Mouse (Mus musculus) mesoderm, embryonic 11.5 days (tissue): ENCODE data around the gene Nol12.

Source experiments
- DNase-seq: peaks from one replicate; pipeline ENCODE4 v3.0.0-alpha.2; 2012; ENCODE audit warnings: low read depth, low spot score

Nol12 gene

GRCm38 (mm10) chr15:78934784-78935320 is at the start of gene Nol12:
Gene Nol12 (plus strand): TSS chr15:78934933.
- peak; percentile 91 for DNase-seq

- DNase-seq = no peak
Observed at GRCm38 (mm10) chr15:78889401-78889853, 45.3 kb upstream of the Nol12 start.

DNA sequence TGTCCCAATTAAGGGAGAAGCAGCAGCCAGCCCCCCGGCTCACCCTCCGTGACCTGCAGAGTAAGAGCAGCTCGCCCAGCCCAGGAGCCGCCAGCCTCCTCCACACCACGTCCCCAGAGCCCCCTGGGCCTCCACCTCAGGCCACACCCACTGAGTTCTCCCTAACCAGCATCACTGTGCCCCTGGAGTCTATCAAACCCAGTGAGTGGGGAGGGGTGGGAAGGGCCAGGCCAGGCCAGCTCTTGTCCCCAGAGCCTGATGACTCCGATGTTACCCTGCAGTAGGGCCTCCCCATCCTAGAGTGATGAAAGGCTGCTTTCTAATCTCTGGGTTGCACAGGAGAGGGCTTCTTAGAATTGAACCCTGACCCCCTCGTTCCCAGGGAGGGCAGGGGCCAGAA is 42.3 kb upstream of the Nol12 start:
- no peak for DNase-seq

DNA sequence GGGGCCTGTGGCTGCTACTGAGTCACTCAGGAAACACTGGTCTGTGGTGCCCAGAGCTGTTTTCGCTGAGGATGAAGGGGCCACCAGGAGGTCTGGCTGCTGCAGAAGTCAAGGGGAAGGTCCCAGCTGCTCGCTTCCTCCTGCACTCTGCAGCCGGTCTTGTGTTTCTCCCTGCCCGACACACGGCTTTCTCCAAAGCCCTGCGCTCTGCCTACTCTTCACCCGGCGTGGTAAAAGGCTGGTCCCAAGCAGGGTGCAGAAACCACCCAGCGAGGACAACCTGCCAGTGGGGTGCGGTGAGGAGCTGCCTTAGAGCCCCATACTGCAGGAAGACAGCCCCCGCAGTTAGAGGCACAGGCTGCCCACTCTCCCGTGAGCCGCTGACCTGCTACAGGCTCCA is 40.0 kb upstream of the Nol12 start:
- DNase-seq = no peak

DNA sequence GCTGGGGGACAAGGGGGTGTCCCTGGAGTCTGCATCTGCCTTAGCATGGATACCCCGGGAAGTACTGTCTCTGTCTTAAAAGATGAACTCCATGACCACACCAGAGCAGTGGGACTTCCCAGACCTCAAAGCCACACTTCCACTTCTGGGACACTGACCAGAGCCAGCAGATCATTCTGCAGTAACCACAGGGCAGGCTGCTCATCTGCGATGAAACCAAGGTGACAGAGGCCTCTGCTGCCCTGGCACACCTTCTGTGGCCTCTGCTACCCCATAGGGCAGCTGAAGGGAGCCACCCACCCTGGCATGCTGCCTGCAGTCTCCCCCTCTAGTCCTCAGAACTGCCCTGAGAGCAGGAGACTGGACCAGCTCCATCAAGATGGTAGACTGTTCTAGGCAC is 39.0 kb upstream of the Nol12 start:
- DNase-seq = no peak

DNA sequence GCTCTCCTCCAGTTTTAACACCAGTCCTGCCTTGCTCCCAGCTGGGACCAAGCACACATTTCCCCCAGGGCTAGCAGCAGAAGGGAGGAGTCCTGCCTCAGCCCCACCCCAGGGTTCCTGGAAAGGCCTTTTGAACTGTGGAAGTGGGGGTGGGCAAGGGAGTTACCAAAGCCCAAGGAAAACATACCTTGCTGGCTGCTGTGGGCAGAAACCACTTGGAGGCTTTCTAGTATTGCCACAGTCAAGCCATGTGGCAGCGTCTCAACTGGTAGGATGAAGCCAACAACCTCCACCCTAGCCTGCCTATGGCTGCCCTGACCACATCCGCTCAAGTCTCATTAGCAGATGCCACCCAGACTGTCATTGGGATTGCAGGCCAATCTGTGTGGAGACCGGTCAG is 38.6 kb upstream of the Nol12 start:
- no peak for DNase-seq

DNA sequence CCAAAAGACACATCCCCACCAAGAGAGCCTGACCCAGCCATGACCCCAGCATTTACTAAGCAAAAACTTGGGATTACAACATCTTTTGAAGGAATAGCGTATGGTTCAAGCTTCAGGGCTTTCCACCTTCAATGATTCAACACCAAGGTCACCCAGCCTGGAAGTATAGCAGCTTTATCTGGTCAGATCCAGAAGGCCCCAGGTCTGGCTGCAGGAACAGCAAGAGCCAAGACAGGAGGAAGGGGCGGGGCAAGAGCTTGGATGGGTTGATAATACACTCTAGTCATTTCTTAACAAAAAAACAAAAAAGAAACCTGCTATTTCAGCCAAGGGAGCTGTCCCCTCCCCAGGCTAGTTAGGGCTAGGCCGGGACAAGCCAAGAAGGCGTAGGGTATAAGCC is 37.2 kb upstream of the Nol12 start:
- no peak for DNase-seq

- DNase-seq = no peak
Observed at GRCm38 (mm10) chr15:78898507-78899001, 36.2 kb upstream of the Nol12 start.

DNA sequence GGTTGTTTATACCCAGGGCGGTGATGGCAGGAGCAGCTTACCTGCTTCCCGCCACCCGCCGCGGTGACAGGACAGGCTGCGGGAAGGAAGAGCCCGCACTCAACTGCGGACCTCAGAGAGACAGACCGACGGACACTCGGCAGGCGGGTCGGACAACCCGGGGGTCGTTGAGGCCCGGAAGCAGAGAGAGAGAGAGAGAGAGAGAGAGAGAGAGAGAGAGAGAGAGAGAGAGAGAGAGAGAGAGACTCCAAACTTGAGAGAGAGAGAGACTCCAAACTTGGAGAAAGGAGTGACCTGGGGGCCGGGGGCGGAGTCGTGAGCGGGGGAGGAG is 35.4 kb upstream of the Nol12 start, which contains the start of gene Gm49510:
TSS of gene Gm49510 (plus strand) at position 259 of the 331 bp plus-strand sequence.
- DNase-seq = no peak

DNA sequence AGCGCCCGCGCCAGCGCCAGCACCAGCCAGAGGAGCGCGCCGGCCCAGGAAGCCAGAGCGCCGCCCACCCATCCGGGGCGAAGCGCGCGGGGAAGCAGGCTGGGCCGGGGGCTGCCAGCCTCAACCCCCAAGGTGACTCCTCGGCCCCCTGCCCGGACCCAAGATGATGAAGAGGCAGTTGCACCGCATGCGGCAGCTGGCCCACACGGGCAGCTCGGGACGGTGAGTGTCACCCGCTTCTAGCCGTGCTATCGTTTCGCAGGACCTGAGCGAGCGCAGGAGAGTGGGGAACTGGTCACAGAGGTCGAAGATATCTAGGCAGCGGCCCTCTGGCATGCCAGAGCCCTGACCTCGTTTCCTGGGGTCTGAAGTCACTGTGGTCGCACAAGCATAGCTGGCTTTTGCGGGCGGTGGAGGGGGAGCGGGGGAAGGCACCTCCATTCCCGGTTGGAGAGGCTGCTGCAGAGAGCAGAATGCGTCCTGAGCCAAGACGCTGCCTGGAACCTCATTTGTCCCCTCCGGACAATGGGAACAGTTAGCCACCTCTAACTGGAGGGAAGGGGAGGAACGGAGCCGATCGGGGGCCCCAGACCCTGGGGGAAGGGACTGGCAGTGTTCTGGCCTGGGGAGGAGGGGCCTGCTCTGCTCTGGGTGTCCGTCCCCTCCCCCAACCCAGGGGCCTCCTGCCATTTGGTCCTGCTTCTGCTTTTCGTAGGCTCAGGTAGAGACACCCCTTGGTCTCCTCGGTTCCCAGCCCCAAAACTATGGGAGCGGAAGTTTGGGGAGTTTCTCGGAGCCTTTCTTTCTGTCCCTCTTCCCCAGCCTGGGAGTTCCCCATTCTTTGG is 34.8 kb upstream of the Nol12 start, which contains the start of gene Sh3bp1:
TSS of gene Sh3bp1 (plus strand) at position 29 of the 845 bp plus-strand sequence.
- DNase-seq = peak; percentile 66

GRCm38 (mm10) chr15:78900585-78901421 is 33.9 kb upstream of the Nol12 start:
- no peak for DNase-seq

DNA sequence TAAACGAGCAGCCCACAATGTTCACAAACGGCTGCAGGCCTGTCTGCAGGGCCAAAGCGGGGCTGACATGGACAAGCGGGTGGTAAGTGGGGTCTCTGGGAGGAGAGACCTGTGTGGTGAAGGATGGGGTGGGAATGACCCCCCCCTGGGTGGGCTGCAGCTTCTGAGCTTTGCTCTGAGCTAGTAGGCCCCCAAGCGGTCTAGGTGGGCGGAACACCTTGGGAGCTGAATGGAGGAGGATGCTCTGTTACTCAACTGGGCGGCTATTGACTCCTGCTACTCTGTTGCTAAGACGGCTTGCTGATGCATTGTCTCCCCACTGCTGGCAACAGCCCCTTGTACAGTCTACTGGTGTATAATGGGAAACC is 33.3 kb upstream of the Nol12 start:
- no peak for DNase-seq

DNA sequence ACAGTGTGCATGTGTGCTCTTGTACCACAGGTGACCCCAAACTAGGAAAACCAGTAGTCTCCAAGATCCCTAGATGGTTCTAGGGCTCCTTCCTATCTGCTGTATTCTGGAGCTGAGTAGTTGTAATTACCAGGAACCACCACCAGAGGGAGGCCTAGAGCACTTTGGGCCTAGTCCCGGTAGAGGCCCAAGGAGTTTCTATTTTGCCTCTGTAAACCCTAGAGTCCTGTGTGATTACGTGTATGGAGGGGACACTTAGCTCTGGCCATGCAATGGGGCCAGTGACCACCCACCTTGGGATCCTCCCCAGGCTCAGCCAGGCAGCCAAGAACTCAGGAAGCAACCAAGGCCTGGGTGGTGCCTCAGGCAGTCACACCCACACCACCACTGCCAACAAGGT is 31.5 kb upstream of the Nol12 start:
- DNase-seq = peak; percentile 89

DNA sequence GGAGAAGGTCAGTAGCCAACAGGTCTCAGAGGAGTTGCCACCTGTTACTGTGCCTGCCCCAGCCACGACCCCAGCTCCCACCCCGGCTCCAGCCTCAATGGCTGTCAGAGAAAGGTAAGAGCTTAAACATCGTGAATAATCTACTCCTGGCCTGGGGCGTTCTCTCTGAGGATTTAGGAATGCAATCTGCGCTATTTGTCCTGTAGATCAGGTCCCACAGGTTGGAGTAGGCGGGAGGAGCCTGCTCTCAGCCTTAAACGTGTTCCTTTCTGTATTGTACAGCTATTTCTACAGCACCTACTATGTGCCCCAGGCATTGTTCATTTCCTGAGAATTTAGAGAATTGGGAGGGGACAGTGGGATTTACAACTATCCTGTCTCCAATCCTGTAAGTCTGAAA is 26.3 kb upstream of the Nol12 start:
- DNase-seq = no peak

GRCm38 (mm10) chr15:78908982-78909381 is 25.8 kb upstream of the Nol12 start:
- no peak for DNase-seq

GRCm38 (mm10) chr15:78912040-78912439 is 22.7 kb upstream of the Nol12 start:
- no peak for DNase-seq

GRCm38 (mm10) chr15:78913632-78914090 is 21.1 kb upstream of the Nol12 start, which contains the start of gene Pdxp:
Gene Pdxp (plus strand): TSS chr15:78913919.
- DNase-seq = peak; percentile 99

GRCm38 (mm10) chr15:78914091-78914822 is 20.5 kb upstream of the Nol12 start:
- no peak for DNase-seq

GRCm38 (mm10) chr15:78914823-78915659 is 19.7 kb upstream of the Nol12 start:
- no peak for DNase-seq

- DNase-seq = peak; percentile 87
Observed at GRCm38 (mm10) chr15:78915660-78916017, 19.1 kb upstream of the Nol12 start.
